Mouse (Mus musculus) heart, embryonic 16.5 days (tissue): ENCODE data around the gene Slamf8. TPM values are rescaled to one million over a fixed set of nuclear protein-coding genes. Genes with fewer than 3 reads are reported as not detected.
A peak's percentile ranks its signal among the peaks of the same experiment; 100 is the strongest.

Source experiments
- ATAC-seq: fragments of 200-750 bp; cut with Nextera tagmentation; replicated peaks from 2 replicates; pipeline ENCODE4 v1.8.0; 2017; ENCODE audit warnings: moderate number of reproducible peaks; ENCODE audit not compliant: insufficient read depth, low FRiP score; ENCODE audit errors: extremely low read depth
- H3K27ac ChIP-seq: fragments of 300-500 bp; sonication (generic); 2 replicates; pipeline ENCODE4 v1.5.1; 2014; ENCODE audit warnings: mild to moderate bottlenecking, low read length, control low read depth, moderate library complexity
- H3K27me3 ChIP-seq: fragments of 300-500 bp; sonication (generic); 2 replicates; pipeline ENCODE4 v1.6.1; 2014; ENCODE audit warnings: low read length, mixed read lengths; ENCODE audit not compliant: control insufficient read depth, insufficient read depth
- H3K36me3 ChIP-seq: fragments of 300-500 bp; sonication (generic); 2 replicates; pipeline ENCODE4 v1.6.1; 2014; ENCODE audit not compliant: control insufficient read depth, insufficient read depth
- H3K4me1 ChIP-seq: fragments of 300-500 bp; sonication (generic); 2 replicates; pipeline ENCODE4 v1.6.1; 2014; ENCODE audit warnings: low read length, mixed read lengths; ENCODE audit not compliant: control insufficient read depth, insufficient read depth
- H3K4me2 ChIP-seq: fragments of 300-500 bp; sonication (generic); 2 replicates; pipeline ENCODE4 v1.6.1; 2014; ENCODE audit warnings: low read depth, mild to moderate bottlenecking, control low read depth, low read length
- H3K4me3 ChIP-seq: fragments of 300-500 bp; sonication (generic); 2 replicates; pipeline ENCODE4 v1.5.1; 2014; ENCODE audit warnings: mild to moderate bottlenecking, control low read depth, low read length
- H3K9ac ChIP-seq: fragments of 300-500 bp; sonication (generic); 2 replicates; pipeline ENCODE4 v1.6.1; 2014; ENCODE audit warnings: low read length, control low read depth
- H3K9me3 ChIP-seq: fragments of 300-500 bp; sonication (generic); replicated peaks from 2 replicates; pipeline ENCODE4 v1.6.1; 2016; ENCODE audit warnings: low read length; ENCODE audit not compliant: control insufficient read depth
- WGBS: fragments of 180-500 bp; shearing (Covaris S2); extraction: QIAGEN DNeasy Blood & Tissue Kit; methylation state at CpG from one replicate; pipeline ENCODE4 v1.1.7; 2014; 5-methylcytosine and 5-hydroxymethylcytosine counted together
- polyA plus RNA-seq: library from polyadenylated mRNA; unstranded; fragments of >200 nt; fragmentation: Nextera tagmentation; extraction: Ambion mirVana; gene quantifications from 2 replicates; pipeline ENCODE4 v1.2.1, GENCODE M21; 2015

Gene Slamf8
- polyA plus RNA-seq, 1 experiment from 2014 or later, result 0.35 TPM

DNA sequence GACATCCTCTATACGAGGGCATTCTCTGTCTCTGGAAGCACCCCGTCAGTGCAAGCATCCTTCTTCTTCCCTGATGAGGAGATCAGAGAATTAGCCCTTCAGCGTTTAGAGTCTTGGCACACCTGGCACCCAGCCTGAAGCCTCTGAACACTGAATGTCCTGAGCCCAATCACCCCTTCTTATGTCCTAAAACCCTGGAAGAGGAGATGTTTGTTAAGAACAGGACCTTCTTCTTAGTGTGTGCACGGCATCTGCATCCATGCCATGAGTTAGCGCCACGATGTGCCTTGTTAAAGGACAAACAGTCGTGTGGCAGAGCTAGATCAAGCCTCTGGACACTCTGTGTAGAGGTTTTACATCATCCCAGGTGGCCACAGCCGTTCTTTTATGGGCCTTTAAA, 7.9 kb downstream of the Slamf8 start:
- Histone ChIP-seq H3K27ac (no peak overlapping the region), H3K27me3 (peaks cover 11% of the 10 kb centered on the region), H3K4me2 (no peak overlapping the region), H3K4me3 (no peak overlapping the region), H3K36me3 (no peaks in the 10 kb centered on the region), H3K4me1 (no peaks in the 10 kb centered on the region), H3K9me3 (no peaks in the 10 kb centered on the region), H3K9ac (no peak overlapping the region)
- no peak for ATAC-seq
- WGBS, result 81% methylated on average over 8 of the region's 8 CpGs

- Histone ChIP-seq H3K27ac (no peak overlapping the region), H3K36me3 (no peaks in the 10 kb centered on the region), H3K4me2 (no peak overlapping the region), H3K9ac (no peak overlapping the region), H3K9me3 (no peaks in the 10 kb centered on the region), H3K27me3 (peaks cover 6% of the 10 kb centered on the region; the same call in 1 of the 2 replicates), H3K4me3 (no peak overlapping the region), H3K4me1 (no peaks in the 10 kb centered on the region)
- 67% methylated on average over 6 of the region's 6 CpGs for WGBS
- no peak for ATAC-seq
These were observed 10.3 kb downstream of the Slamf8 start for GRCm38 (mm10) chr1:172580116-172580515.

- H3K27me3 ChIP-seq, result peaks cover 11% of the 10 kb centered on the region
- H3K36me3 ChIP-seq, result no peaks in the 10 kb centered on the region
- 35% methylated on average over 4 of the region's 4 CpGs for WGBS
- H3K9me3 ChIP-seq, result no peaks in the 10 kb centered on the region
- peaks cover 4% of the 10 kb centered on the region; the same call in 1 of the 2 replicates for H3K4me1 ChIP-seq
- no peak overlapping the region for H3K9ac ChIP-seq
- H3K27ac ChIP-seq, result no peak overlapping the region
- no peak overlapping the region for H3K4me2 ChIP-seq
- ATAC-seq, result no peak
- H3K4me3 ChIP-seq, result no peak overlapping the region
These were observed 22.6 kb downstream of the Slamf8 start for GRCm38 (mm10) chr1:172567758-172568157.

DNA sequence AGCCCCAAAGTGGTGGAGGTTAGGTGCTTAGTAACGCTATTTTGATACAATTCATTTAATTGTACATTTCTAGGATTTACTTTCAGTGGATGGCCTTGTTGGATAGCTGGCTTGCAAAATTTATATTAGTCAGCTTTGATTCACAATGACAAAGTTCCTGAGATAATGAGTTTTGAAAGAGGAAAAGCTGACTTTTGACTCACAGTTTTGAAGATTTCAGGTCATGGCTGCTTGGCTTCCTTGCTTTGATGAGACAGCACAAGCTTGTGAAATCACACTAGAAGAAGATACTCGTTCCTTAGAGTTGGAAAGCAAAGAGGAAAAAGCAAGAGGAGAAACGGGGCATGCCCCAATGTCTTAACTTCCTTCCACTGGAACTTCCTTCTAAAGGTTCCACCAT, 24.2 kb downstream of the Slamf8 start:
- H3K9ac ChIP-seq, result no peak overlapping the region
- H3K36me3 ChIP-seq, result no peaks in the 10 kb centered on the region
- H3K27ac ChIP-seq, result no peak overlapping the region
- no peak for ATAC-seq
- H3K27me3 ChIP-seq, result peaks cover 16% of the 10 kb centered on the region
- no peak overlapping the region for H3K4me2 ChIP-seq
- H3K9me3 ChIP-seq, result no peaks in the 10 kb centered on the region
- WGBS, result 59% methylated on average over 3 of the region's 3 CpGs
- peaks cover 8% of the 10 kb centered on the region for H3K4me1 ChIP-seq
- H3K4me3 ChIP-seq, result no peak overlapping the region

GRCm38 (mm10) chr1:172563465-172563828, 26.9 kb downstream of the Slamf8 start:
- no peak overlapping the region for H3K27ac ChIP-seq
- H3K4me1 ChIP-seq, result peaks cover 8% of the 10 kb centered on the region
- no peak; the same call in 1 of the 2 replicates for ATAC-seq
- peak overlapping the region; percentile 68 for H3K4me3 ChIP-seq
- H3K9me3 ChIP-seq, result no peaks in the 10 kb centered on the region
- H3K27me3 ChIP-seq, result peaks cover 33% of the 10 kb centered on the region
- 4% methylated on average over 10 of the region's 10 CpGs for WGBS
- H3K36me3 ChIP-seq, result no peaks in the 10 kb centered on the region
- peak overlapping the region; percentile 75 for H3K9ac ChIP-seq
- peak overlapping the region; percentile 98 for H3K4me2 ChIP-seq

DNA sequence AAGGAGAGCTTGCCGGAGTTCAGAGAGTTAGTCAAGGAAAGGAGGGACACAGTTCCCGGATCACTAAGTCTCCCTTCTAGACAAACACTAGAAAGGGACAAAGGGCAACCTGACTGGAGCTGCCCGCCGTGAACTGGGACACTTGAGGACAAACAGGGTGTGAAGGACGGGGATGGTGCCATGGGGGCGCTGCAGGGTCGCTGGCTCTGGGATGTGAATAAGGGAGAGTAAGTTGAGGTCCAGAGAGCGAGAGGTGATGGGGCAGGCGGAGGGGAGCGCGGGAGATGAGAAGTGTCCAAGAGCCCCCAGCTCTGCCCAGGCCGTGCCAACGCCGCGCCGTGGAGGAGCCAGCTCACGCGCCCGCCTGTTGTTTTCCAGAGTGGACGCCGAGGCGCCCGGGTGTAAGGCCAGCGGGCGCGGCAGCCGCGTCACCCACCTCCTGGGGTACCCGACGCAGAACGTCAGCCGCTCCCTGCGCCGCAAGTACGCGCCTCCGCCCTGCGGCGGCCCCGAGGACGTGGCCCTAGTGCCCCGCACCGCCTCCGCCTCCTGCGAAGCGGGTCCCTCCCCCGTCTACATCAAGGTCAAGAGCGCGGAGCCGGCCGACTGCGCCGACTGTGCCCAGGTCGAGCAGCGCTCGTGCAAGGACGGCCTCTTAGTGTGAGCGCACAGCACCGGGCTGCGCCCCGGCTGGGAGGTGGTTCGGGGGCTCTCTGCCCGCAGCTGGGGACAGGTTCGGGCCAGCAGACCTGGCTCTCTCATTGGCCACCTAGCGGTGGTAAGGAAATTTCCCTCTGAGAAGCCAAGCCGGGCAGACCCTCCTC, 27.5 kb downstream of the Slamf8 start:
- peaks cover 33% of the 10 kb centered on the region for H3K27me3 ChIP-seq
- peak overlapping the region; percentile 75 for H3K9ac ChIP-seq
- peaks cover 8% of the 10 kb centered on the region for H3K4me1 ChIP-seq
- H3K9me3 ChIP-seq, result no peaks in the 10 kb centered on the region
- ATAC-seq, result peak; percentile 83
- no peaks in the 10 kb centered on the region for H3K36me3 ChIP-seq
- peak overlapping the region; percentile 68 for H3K4me3 ChIP-seq
- H3K4me2 ChIP-seq, result peak overlapping the region; percentile 98
- WGBS, result under 1% methylated on average over 56 of the region's 66 CpGs
- peak overlapping the region; percentile 15 for H3K27ac ChIP-seq

GRCm38 (mm10) chr1:172555638-172556037, 34.7 kb downstream of the Slamf8 start, which contains the start of gene Vsig8:
Gene Vsig8 (plus strand): TSS chr1:172555938.
- Histone ChIP-seq H3K9me3 (no peaks in the 10 kb centered on the region), H3K9ac (no peak within 1 kb of the TSS), H3K4me1 (peaks cover 9% of the 10 kb centered on the region), H3K27ac (no peak within 1 kb of the TSS), H3K4me3 (no peak within 1 kb of the TSS), H3K4me2 (no peak within 1 kb of the TSS), H3K27me3 (peaks cover 16% of the 10 kb centered on the region), H3K36me3 (no peaks in the 10 kb centered on the region)
- 71% methylated on average over 11 of the region's 11 CpGs for WGBS
- ATAC-seq, result no peak

- Histone ChIP-seq H3K27ac (peak overlapping the region; percentile 44; the same call in 1 of the 2 replicates), H3K4me3 (no peak overlapping the region), H3K9ac (no peak overlapping the region), H3K9me3 (no peaks in the 10 kb centered on the region), H3K4me1 (peaks cover 24% of the 10 kb centered on the region), H3K27me3 (peaks cover 4% of the 10 kb centered on the region; the same call in 1 of the 2 replicates), H3K36me3 (no peaks in the 10 kb centered on the region), H3K4me2 (no peak overlapping the region)
- WGBS, result 46% methylated on average over 1 of the region's 1 CpGs
- no peak for ATAC-seq
These were observed 37.7 kb downstream of the Slamf8 start for GRCm38 (mm10) chr1:172552623-172553022.

DNA sequence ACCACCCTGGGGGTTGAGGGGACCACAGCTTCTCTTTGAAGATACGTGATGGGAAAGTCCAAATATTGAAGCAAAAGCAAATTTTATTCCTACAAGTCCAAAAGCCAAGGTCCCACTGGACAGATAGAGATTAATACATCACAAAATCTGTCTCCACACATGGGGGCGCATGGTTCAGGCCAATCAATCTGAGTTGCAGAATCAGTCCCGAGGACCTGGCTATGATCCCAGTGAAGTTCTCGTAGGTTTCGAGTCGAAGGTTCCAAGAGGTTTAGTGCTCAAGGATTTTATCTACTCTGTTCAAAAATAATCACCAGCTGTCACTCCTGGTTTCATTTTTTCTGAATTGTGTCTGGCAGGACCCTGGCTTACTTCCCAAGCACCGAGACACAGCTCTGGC, 39.4 kb downstream of the Slamf8 start:
- ATAC-seq, result no peak
- Histone ChIP-seq H3K4me1 (peaks cover 24% of the 10 kb centered on the region), H3K27me3 (0 out of 2 replicates have a peak, but pooled peaks cover 4% of the 10 kb centered on the region), H3K36me3 (no peaks in the 10 kb centered on the region), H3K9me3 (no peaks in the 10 kb centered on the region), H3K4me3 (peak overlapping the region; percentile 51), H3K4me2 (peak overlapping the region; percentile 77), H3K27ac (no peak overlapping the region), H3K9ac (no peak overlapping the region; the same call in 1 of the 2 replicates)
- 23% methylated on average over 7 of the region's 7 CpGs for WGBS
